Comparison of ENCODE assay signal across 12 mouse cellular contexts in genomic region chr2:29629311-29629710, GRCm38 (mm10). TPM values are rescaled to one million over a fixed set of nuclear protein-coding genes. Genes with fewer than 3 reads are reported as not detected.
DNase-seq lines count a peak whose midpoint lies in the region; ATAC-seq and TF ChIP-seq lines count a peak whose summit lies in the region.
"Had no signal": no experiment of that assay in that cellular context is flagged by ENCODE, and none has a peak within 500 bp of the region (broad histone marks: within the 10 kb centered on the region; RNA-seq: fewer than 3 reads in every experiment).

No protein-coding gene starts in this region.

- no peak overlapping the region for H3K4me2 ChIP-seq in heart, embryonic 12.5 days
- no peak overlapping the region for H3K4me2 ChIP-seq in hindbrain, embryonic 13.5 days
- H3K4me2 ChIP-seq: forebrain, embryonic 12.5 days; limb, embryonic 15.5 days had no signal

- peaks cover 14% of the 10 kb centered on the region; the same call in 1 of the 2 replicates for H3K36me3 ChIP-seq in heart, embryonic 10.5 days
- no peaks in the 10 kb centered on the region for H3K36me3 ChIP-seq in heart, embryonic 12.5 days
- H3K36me3 ChIP-seq in ES-Bruce4 (ENCODE audit: control insufficient read depth, insufficient read depth, low read length, poor library complexity, severe bottlenecking) = no peaks in the 10 kb centered on the region
- no peaks in the 10 kb centered on the region for H3K36me3 ChIP-seq in hindbrain, embryonic 13.5 days
- H3K36me3 ChIP-seq: limb, embryonic 15.5 days had no signal

- peak; percentile 100 for TF ChIP-seq EP300 in ES-Bruce4 (IDR thresholded peaks at IDR 0.05; ENCODE audit: insufficient read depth, low read depth, low read length)

- no peaks in the 10 kb centered on the region for H3K9me3 ChIP-seq in heart, embryonic 10.5 days
- H3K9me3 ChIP-seq in heart, embryonic 12.5 days (replicated peaks) = no peaks in the 10 kb centered on the region
- no peaks in the 10 kb centered on the region for H3K9me3 ChIP-seq in ES-Bruce4 (replicated peaks; ENCODE audit: control insufficient read depth, insufficient read depth, low read length, poor library complexity, severe bottlenecking)
- no peaks in the 10 kb centered on the region for H3K9me3 ChIP-seq in hindbrain, embryonic 13.5 days
- H3K9me3 ChIP-seq: forebrain, embryonic 12.5 days; limb, embryonic 15.5 days had no signal

- WGBS in heart, embryonic 10.5 days = 65% methylated on average over 2 of the region's 2 CpGs
- 59% methylated on average over 2 of the region's 2 CpGs for WGBS in heart, embryonic 12.5 days
- 78% methylated on average over 2 of the region's 2 CpGs for WGBS in hindbrain, embryonic 13.5 days

- ATAC-seq in heart, embryonic 12.5 days (ENCODE audit: insufficient number of reproducible peaks, low FRiP score) = no peak
- no peak for ATAC-seq in hindbrain, embryonic 13.5 days (ENCODE audit: low FRiP score)
- ATAC-seq: hindbrain, embryonic 16.5 days had no signal

- H3K27me3 ChIP-seq in heart, embryonic 10.5 days (ENCODE audit: insufficient read depth, poor library complexity, severe bottlenecking) = no peaks in the 10 kb centered on the region
- H3K27me3 ChIP-seq in heart, embryonic 12.5 days (replicated peaks) = no peaks in the 10 kb centered on the region
- no peaks in the 10 kb centered on the region for H3K27me3 ChIP-seq in ES-Bruce4 (ENCODE audit: control insufficient read depth, insufficient read depth, low read length, poor library complexity, severe bottlenecking)
- H3K27me3 ChIP-seq in hindbrain, embryonic 13.5 days = no peaks in the 10 kb centered on the region
- H3K27me3 ChIP-seq: forebrain, embryonic 12.5 days; limb, embryonic 15.5 days had no signal

- no peak for DNase-seq in heart, embryonic 10.5 days (ENCODE audit: low spot score)
- DNase-seq in 3134 (ENCODE audit: extremely low read depth, insufficient read length, low spot score) = peak; percentile 62
- no peak for DNase-seq in left cerebral cortex, postnatal 25 days (ENCODE audit: low spot score in 2 of 2)
- no peak for DNase-seq in ovary, postnatal 10 days (ENCODE audit: low spot score)
- DNase-seq: gastrocnemius, postnatal 25 days had no signal

- no peak overlapping the region for H3K4me3 ChIP-seq in heart, embryonic 10.5 days
- H3K4me3 ChIP-seq in heart, embryonic 12.5 days = no peak overlapping the region
- no peak overlapping the region for H3K4me3 ChIP-seq in ES-Bruce4 (ENCODE audit: low read depth, low read length)
- no peak overlapping the region for H3K4me3 ChIP-seq in brown adipose tissue, adult 24 weeks (ENCODE audit: insufficient read depth, low read depth, low read length)
- no peak overlapping the region for H3K4me3 ChIP-seq in hindbrain, embryonic 13.5 days
- H3K4me3 ChIP-seq: forebrain, embryonic 12.5 days; limb, embryonic 15.5 days had no signal

- peaks cover 72% of the 10 kb centered on the region for H3K4me1 ChIP-seq in heart, embryonic 10.5 days
- H3K4me1 ChIP-seq in heart, embryonic 12.5 days (replicated peaks) = peaks cover 77% of the 10 kb centered on the region
- peaks cover 26% of the 10 kb centered on the region for H3K4me1 ChIP-seq in ES-Bruce4 (ENCODE audit: control insufficient read depth, insufficient read depth, low read length)
- peaks cover 68% of the 10 kb centered on the region for H3K4me1 ChIP-seq in brown adipose tissue, adult 24 weeks (ENCODE audit: control insufficient read depth, insufficient read depth, insufficient read length, low read length)
- peaks cover 61% of the 10 kb centered on the region for H3K4me1 ChIP-seq in hindbrain, embryonic 13.5 days (replicated peaks)

- intact Hi-C loops in left cerebral cortex, postnatal 25 days (cut with DNase I) = no loop called here

- no peak overlapping the region for H3K9ac ChIP-seq in heart, embryonic 12.5 days
- 0 out of 2 replicates have a peak overlapping the region, but pooled peaks have one; percentile 31 for H3K9ac ChIP-seq in ES-Bruce4 (ENCODE audit: low read depth, poor library complexity, severe bottlenecking)
- no peak overlapping the region for H3K9ac ChIP-seq in hindbrain, embryonic 13.5 days
- H3K9ac ChIP-seq: forebrain, embryonic 12.5 days; limb, embryonic 15.5 days had no signal

- no peak for TF ChIP-seq POLR2A in ES-Bruce4 (IDR thresholded peaks at IDR 0.05; ENCODE audit: insufficient read depth, low read length)

- H3K27ac ChIP-seq in heart, embryonic 10.5 days = peak overlapping the region; percentile 72
- H3K27ac ChIP-seq in heart, embryonic 12.5 days (ENCODE audit: poor library complexity, severe bottlenecking) = no peak overlapping the region
- peak overlapping the region; percentile 99 for H3K27ac ChIP-seq in ES-Bruce4 (ENCODE audit: insufficient read depth, low read length)
- peak overlapping the region; percentile 66 for H3K27ac ChIP-seq in brown adipose tissue, adult 24 weeks (replicated peaks; ENCODE audit: low read depth, low read length)
- no peak overlapping the region for H3K27ac ChIP-seq in hindbrain, embryonic 13.5 days
- H3K27ac ChIP-seq: forebrain, embryonic 12.5 days; limb, embryonic 15.5 days had no signal

- no peak for TF ChIP-seq CTCF in ES-Bruce4 (IDR thresholded peaks at IDR 0.05; ENCODE audit: low read depth, low read length)

RNA-seq across cellular contexts. Expression of gene Rapgef1, which starts 9.8 kb away (rescaled TPM):
- 11.2 and 13.4 TPM in 2 replicates for polyA plus RNA-seq in heart, embryonic 10.5 days (2016; fragmentation: Nextera tagmentation; extraction: Ambion mirVana)
- polyA plus RNA-seq in heart, embryonic 12.5 days (2016; fragmentation: Nextera tagmentation; extraction: Ambion mirVana) = 13.2 and 14.5 TPM in 2 replicates
- 35.0 and 37.0 TPM in 2 replicates for polyA plus RNA-seq in ES-Bruce4 (2011; ENCODE audit: insufficient read depth, insufficient read length, low read depth, missing spikeins)
- 19.1 and 24.3 TPM in 2 replicates for polyA plus RNA-seq in brown adipose tissue, adult 24 weeks (2012; ENCODE audit: insufficient read depth, insufficient read length, missing spikeins)
- total RNA-seq in left cerebral cortex, postnatal 25 days (2021) = 100 to 1,000 TPM; 110 TPM
- polyA plus RNA-seq in hindbrain, embryonic 13.5 days (2015; fragmentation: Nextera tagmentation; extraction: Ambion mirVana) = 14.3 and 16.1 TPM in 2 replicates

Comparison
In these comparisons a context has a peak if more than half of its experiments do, and no peak if none do; other contexts are left out.
1. H3K27ac ChIP-seq: peak in heart, embryonic 10.5 days (single experiment), ES-Bruce4 (single experiment) and brown adipose tissue, adult 24 weeks (single experiment); none in heart, embryonic 12.5 days (single experiment) and hindbrain, embryonic 13.5 days (single experiment).